Mouse (Mus musculus): Measurements from ENCODE around the gene Cdk14.
A peak's percentile ranks its signal among the peaks of the same experiment; 100 is the strongest.

DNA sequence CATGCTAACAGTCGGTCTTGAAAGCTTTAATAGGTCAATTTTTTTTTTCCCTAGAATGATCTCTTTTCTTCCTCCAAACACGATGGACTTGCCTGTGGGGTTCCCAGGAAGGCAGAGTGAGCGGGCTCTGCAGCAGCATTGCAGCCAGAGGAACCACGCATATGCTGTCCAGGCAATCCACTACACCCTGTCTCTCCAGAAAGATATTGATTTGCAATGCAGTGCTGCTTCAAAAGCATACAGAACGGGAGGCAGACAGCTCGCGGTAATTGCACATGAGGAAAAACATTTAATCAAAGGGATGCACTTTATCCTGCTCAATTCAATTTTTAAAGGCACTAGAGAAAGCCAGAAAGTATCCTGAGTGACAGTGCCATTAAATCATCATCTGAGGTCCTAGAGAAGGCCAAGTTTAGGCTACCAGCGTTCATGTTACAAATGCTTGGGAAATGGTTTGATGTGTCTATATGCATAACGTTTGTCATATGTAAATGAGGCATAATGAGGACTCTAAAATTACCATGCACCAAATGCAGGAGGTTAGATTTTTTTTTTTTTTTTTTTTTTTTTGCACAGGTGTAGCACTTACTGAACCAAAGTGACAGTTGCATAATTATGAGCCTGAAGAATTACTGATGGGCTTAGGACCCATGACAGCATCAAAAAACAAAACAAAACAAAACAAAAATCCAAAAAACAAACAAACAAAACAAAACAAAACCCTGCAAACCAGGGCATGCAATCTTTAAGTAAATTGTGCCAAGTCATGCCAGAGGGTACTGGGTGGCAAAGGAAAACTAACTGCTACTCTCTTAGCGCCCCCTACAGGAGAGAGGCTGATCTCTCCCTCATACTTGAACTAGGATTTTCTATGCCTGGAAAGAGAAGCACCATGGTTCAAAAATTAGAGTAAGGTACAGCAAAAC is 154.0 kb downstream of the Cdk14 start:
- no peak for TF ChIP-seq ZNF384 (IDR thresholded peaks at IDR 0.05; ENCODE audit: low read depth, low read length)
- TF ChIP-seq HCFC1 (IDR thresholded peaks at IDR 0.05; ENCODE audit: borderline replicate concordance, insufficient read depth, low read length): no peak
- peak; percentile 74; the same call in 1 of the 2 replicates for TF ChIP-seq MAFK (IDR thresholded peaks at IDR 0.05; ENCODE audit: insufficient read depth, low read depth, low read length)
- no peak for TF ChIP-seq CHD2 (IDR thresholded peaks at IDR 0.05; ENCODE audit: low read depth, low read length)

Data from ES-E14 (cell line).